Mouse (Mus musculus): ENCODE measurements around the gene Itga7. TPM values are rescaled to one million over a fixed set of nuclear protein-coding genes. Genes with fewer than 3 reads are reported as not detected.

Gene Itga7
- polyA plus RNA-seq, 1 experiment from 2014 or later: 3.3 TPM

GRCm38 (mm10) chr10:128990994-128991393, 57.4 kb downstream of the Itga7 start:
- H3K9me3 ChIP-seq (ENCODE audit: control insufficient read depth, low read length): no peaks in the 10 kb centered on the region
- ATAC-seq: no peak
- H3K36me3 ChIP-seq (ENCODE audit: control insufficient read depth, insufficient read depth, low read length): no peaks in the 10 kb centered on the region
- no peaks in the 10 kb centered on the region for H3K27me3 ChIP-seq (replicated peaks; ENCODE audit: control insufficient read depth, insufficient read depth, low read length)
- H3K27ac ChIP-seq (ENCODE audit: low read length): no peak overlapping the region
- no peak overlapping the region for H3K4me3 ChIP-seq (ENCODE audit: low read length)
- H3K4me1 ChIP-seq (ENCODE audit: control insufficient read depth, insufficient read depth, low read length): no peaks in the 10 kb centered on the region
- H3K9ac ChIP-seq (ENCODE audit: low read depth, low read length): no peak overlapping the region
- H3K4me2 ChIP-seq (ENCODE audit: low read depth, low read length): no peak overlapping the region

GRCm38 (mm10) chr10:128995796-128996195, 62.2 kb downstream of the Itga7 start:
- H3K27ac ChIP-seq (ENCODE audit: low read length): no peak overlapping the region
- ATAC-seq: no peak

GRCm38 (mm10) chr10:128996523-128997040, 63.0 kb downstream of the Itga7 start:
- Histone ChIP-seq H3K4me1 (ENCODE audit: control insufficient read depth, insufficient read depth, low read length) (no peaks in the 10 kb centered on the region), H3K36me3 (ENCODE audit: control insufficient read depth, insufficient read depth, low read length) (no peaks in the 10 kb centered on the region), H3K9me3 (ENCODE audit: control insufficient read depth, low read length) (no peaks in the 10 kb centered on the region), H3K27me3 (replicated peaks; ENCODE audit: control insufficient read depth, insufficient read depth, low read length) (no peaks in the 10 kb centered on the region), H3K9ac (ENCODE audit: low read depth, low read length) (no peak overlapping the region), H3K27ac (ENCODE audit: low read length) (no peak overlapping the region), H3K4me2 (ENCODE audit: low read depth, low read length) (no peak overlapping the region), H3K4me3 (ENCODE audit: low read length) (no peak overlapping the region)
- 75% methylated on average over 4 of the region's 4 CpGs for WGBS
- ATAC-seq: no peak

More at GRCm38 (mm10) chr10:128995796-128996195, 62.2 kb downstream of the Itga7 start:
- no peaks in the 10 kb centered on the region for H3K4me1 ChIP-seq (ENCODE audit: control insufficient read depth, insufficient read depth, low read length)
- 92% methylated on average over 1 of the region's 1 CpGs for WGBS
- no peak overlapping the region for H3K4me2 ChIP-seq (ENCODE audit: low read depth, low read length)
- H3K9ac ChIP-seq (ENCODE audit: low read depth, low read length): no peak overlapping the region
- no peak overlapping the region for H3K4me3 ChIP-seq (ENCODE audit: low read length)
- H3K9me3 ChIP-seq (ENCODE audit: control insufficient read depth, low read length): no peaks in the 10 kb centered on the region
- no peaks in the 10 kb centered on the region for H3K27me3 ChIP-seq (replicated peaks; ENCODE audit: control insufficient read depth, insufficient read depth, low read length)
- no peaks in the 10 kb centered on the region for H3K36me3 ChIP-seq (ENCODE audit: control insufficient read depth, insufficient read depth, low read length)

- Histone ChIP-seq H3K4me3 (ENCODE audit: low read length) (no peak overlapping the region), H3K4me1 (ENCODE audit: control insufficient read depth, insufficient read depth, low read length) (no peaks in the 10 kb centered on the region), H3K27ac (ENCODE audit: low read length) (peak overlapping the region; percentile 69), H3K27me3 (replicated peaks; ENCODE audit: control insufficient read depth, insufficient read depth, low read length) (no peaks in the 10 kb centered on the region), H3K4me2 (ENCODE audit: low read depth, low read length) (no peak overlapping the region), H3K9me3 (ENCODE audit: control insufficient read depth, low read length) (0 out of 2 replicates have a peak, but pooled peaks cover 5% of the 10 kb centered on the region), H3K9ac (ENCODE audit: low read depth, low read length) (no peak overlapping the region), H3K36me3 (ENCODE audit: control insufficient read depth, insufficient read depth, low read length) (no peaks in the 10 kb centered on the region)
- 65% methylated on average over 14 of the region's 14 CpGs for WGBS
- peak; percentile 96 for ATAC-seq
Observed at GRCm38 (mm10) chr10:129004032-129004920, 70.7 kb downstream of the Itga7 start.

Other genes starting within 250 kb of the Itga7 start
- 61.6 and 64.5 TPM in 2 replicates for gene Rab5b, start 237.6 kb upstream of the Itga7 start, polyA plus RNA-seq (2015; fragmentation: Nextera tagmentation; extraction: Ambion mirVana)
- 1.5 and 1.6 TPM in 2 replicates for gene Pmel, start 229.6 kb upstream of the Itga7 start, polyA plus RNA-seq (2015; fragmentation: Nextera tagmentation; extraction: Ambion mirVana)
- 60.4 and 65.2 TPM in 2 replicates for gene Cdk2, start 228.8 kb upstream of the Itga7 start, polyA plus RNA-seq (2015; fragmentation: Nextera tagmentation; extraction: Ambion mirVana)
- 7.8 and 7.9 TPM in 2 replicates for gene Dgka, start 189.0 kb upstream of the Itga7 start, polyA plus RNA-seq (2015; fragmentation: Nextera tagmentation; extraction: Ambion mirVana)
- gene Pym1, start 185.9 kb upstream of the Itga7 start, polyA plus RNA-seq (2015; fragmentation: Nextera tagmentation; extraction: Ambion mirVana): 28.4 and 31.5 TPM in 2 replicates
- 0.66 and 0.81 TPM in 2 replicates for gene Mmp19, start 142.9 kb upstream of the Itga7 start, polyA plus RNA-seq (2015; fragmentation: Nextera tagmentation; extraction: Ambion mirVana)
- 45.5 and 45.8 TPM in 2 replicates for gene Dnajc14, start 129.8 kb upstream of the Itga7 start, polyA plus RNA-seq (2015; fragmentation: Nextera tagmentation; extraction: Ambion mirVana)
- gene Tmem198b, start 129.4 kb upstream of the Itga7 start, polyA plus RNA-seq (2015; fragmentation: Nextera tagmentation; extraction: Ambion mirVana): 11.6 and 13.4 TPM in 2 replicates
- 154 and 172 TPM in 2 replicates for gene Sarnp, start 116.5 kb upstream of the Itga7 start, polyA plus RNA-seq (2015; fragmentation: Nextera tagmentation; extraction: Ambion mirVana)
- 126 and 132 TPM in 2 replicates for gene Ormdl2, start 112.2 kb upstream of the Itga7 start, polyA plus RNA-seq (2015; fragmentation: Nextera tagmentation; extraction: Ambion mirVana)
- gene Gdf11, start 42.1 kb upstream of the Itga7 start, polyA plus RNA-seq (2015; fragmentation: Nextera tagmentation; extraction: Ambion mirVana): 2.1 and 2.2 TPM in 2 replicates
- 794 TPM in 2 replicates for gene Cd63, start 32.8 kb upstream of the Itga7 start, polyA plus RNA-seq (2015; fragmentation: Nextera tagmentation; extraction: Ambion mirVana)
- gene Rdh5, start 10.9 kb upstream of the Itga7 start, polyA plus RNA-seq (2015; fragmentation: Nextera tagmentation; extraction: Ambion mirVana): 18.6 and 18.8 TPM in 2 replicates
- gene Bloc1s1, start 9.8 kb upstream of the Itga7 start, polyA plus RNA-seq (2015; fragmentation: Nextera tagmentation; extraction: Ambion mirVana): 208 and 220 TPM in 2 replicates
- 23.2 and 28.6 TPM in 2 replicates for gene Mettl7b, start 27.2 kb downstream of the Itga7 start, polyA plus RNA-seq (2015; fragmentation: Nextera tagmentation; extraction: Ambion mirVana)
- not detected in 2 replicates for gene Olfr9, start 55.6 kb downstream of the Itga7 start, polyA plus RNA-seq (2015; fragmentation: Nextera tagmentation; extraction: Ambion mirVana)
- gene Olfr763, start 77.0 kb downstream of the Itga7 start, polyA plus RNA-seq (2015; fragmentation: Nextera tagmentation; extraction: Ambion mirVana): not detected in 2 replicates
- not detected in 2 replicates for gene Olfr764-ps1, start 106.1 kb downstream of the Itga7 start, polyA plus RNA-seq (2015; fragmentation: Nextera tagmentation; extraction: Ambion mirVana)
- gene Olfr765, start 116.2 kb downstream of the Itga7 start, polyA plus RNA-seq (2015; fragmentation: Nextera tagmentation; extraction: Ambion mirVana): not detected in 2 replicates
- gene Olfr766-ps1, start 135.2 kb downstream of the Itga7 start, polyA plus RNA-seq (2015; fragmentation: Nextera tagmentation; extraction: Ambion mirVana): not detected in 2 replicates
- not detected in 2 replicates for gene Olfr767, start 149.1 kb downstream of the Itga7 start, polyA plus RNA-seq (2015; fragmentation: Nextera tagmentation; extraction: Ambion mirVana)
- not detected in 2 replicates for gene Olfr768, start 165.6 kb downstream of the Itga7 start, polyA plus RNA-seq (2015; fragmentation: Nextera tagmentation; extraction: Ambion mirVana)
- not detected in 2 replicates for gene Olfr769, start 184.0 kb downstream of the Itga7 start, polyA plus RNA-seq (2015; fragmentation: Nextera tagmentation; extraction: Ambion mirVana)
- not detected in 2 replicates for gene Olfr770, start 205.2 kb downstream of the Itga7 start, polyA plus RNA-seq (2015; fragmentation: Nextera tagmentation; extraction: Ambion mirVana)
- gene Olfr771, start 230.9 kb downstream of the Itga7 start, polyA plus RNA-seq (2015; fragmentation: Nextera tagmentation; extraction: Ambion mirVana): not detected in 2 replicates
- not detected in 2 replicates for gene Olfr772, start 244.1 kb downstream of the Itga7 start, polyA plus RNA-seq (2015; fragmentation: Nextera tagmentation; extraction: Ambion mirVana)

Data from intestine, embryonic 16.5 days (tissue).